Mouse (Mus musculus) thymus, adult 2 months (tissue): ENCODE results near the gene Stk38l. TPM values are rescaled to one million over a fixed set of nuclear protein-coding genes. Genes with fewer than 3 reads are reported as not detected.

Experiments used
- DNase-seq: peaks from one replicate; pipeline ENCODE4 v3.0.0; 2021
- H3K27ac ChIP-seq: fragments of 200-500 bp; 2 replicates; pipeline ENCODE4 v1.5.1; 2012; ENCODE audit warnings: low read length, control low read depth; ENCODE audit not compliant: control insufficient read depth, insufficient read depth
- H3K27me3 ChIP-seq: fragments of 200-500 bp; 2 replicates; pipeline ENCODE4 v1.6.1; 2012; ENCODE audit warnings: mild to moderate bottlenecking, low read length, moderate library complexity, mixed read lengths; ENCODE audit not compliant: control insufficient read depth, insufficient read depth
- H3K36me3 ChIP-seq: fragments of 200-500 bp; 2 replicates; pipeline ENCODE4 v1.6.1; 2012; ENCODE audit warnings: mild to moderate bottlenecking, low read length, moderate library complexity; ENCODE audit not compliant: control insufficient read depth, insufficient read depth
- H3K4me1 ChIP-seq: fragments of 200-500 bp; replicated peaks from 2 replicates; pipeline ENCODE4 v1.6.1; 2012; ENCODE audit warnings: low read length; ENCODE audit not compliant: control insufficient read depth, insufficient read depth
- H3K4me3 ChIP-seq: fragments of 200-500 bp; 2 replicates; pipeline ENCODE4 v1.5.1; 2012; ENCODE audit warnings: mild to moderate bottlenecking, low read length, control low read depth, moderate library complexity; ENCODE audit not compliant: control insufficient read depth, insufficient read depth
- CTCF ChIP-seq: fragments of 200-500 bp; IDR thresholded peaks from 2 replicates; pipeline ENCODE4 v1.5.1; 2012; ENCODE audit warnings: mild to moderate bottlenecking, control low read depth, low read length, moderate library complexity, borderline replicate concordance; ENCODE audit not compliant: control insufficient read depth, poor library complexity, insufficient read depth; ENCODE audit errors: extremely low read depth
- POLR2A ChIP-seq: fragments of 200-500 bp; IDR thresholded peaks from 2 replicates; pipeline ENCODE4 v1.6.1; 2012; ENCODE audit warnings: mild to moderate bottlenecking, low read length, control low read depth, moderate library complexity; ENCODE audit not compliant: control insufficient read depth, poor library complexity, insufficient read depth; ENCODE audit errors: extremely low read depth
- WGBS: fragments of 180-500 bp; shearing (Covaris S2); methylation state at CpG from one replicate; pipeline ENCODE4 v1.1.7; 2018; 5-methylcytosine and 5-hydroxymethylcytosine counted together
- polyA plus RNA-seq: library from polyadenylated mRNA; depleted of rRNA; stranded (reverse); fragments of >200 nt; gene quantifications from 2 replicates; pipeline ENCODE4 v1.2.3, GENCODE M21; 2012; rRNA removed

The Stk38l gene
- polyA plus RNA-seq, 1 experiment: 3.8 TPM

GRCm38 (mm10) chr6:146797446-146797845 is 72.7 kb downstream of the Stk38l start:
- H3K27ac ChIP-seq: no peak overlapping the region
- no peak for DNase-seq
- no peaks in the 10 kb centered on the region for H3K4me1 ChIP-seq
- 86% methylated on average over 5 of the region's 5 CpGs for WGBS
- no peaks in the 10 kb centered on the region for H3K36me3 ChIP-seq
- H3K27me3 ChIP-seq: peaks cover 8% of the 10 kb centered on the region
- TF ChIP-seq POLR2A (no peak), CTCF (no peak)
- H3K4me3 ChIP-seq: no peak overlapping the region

DNA sequence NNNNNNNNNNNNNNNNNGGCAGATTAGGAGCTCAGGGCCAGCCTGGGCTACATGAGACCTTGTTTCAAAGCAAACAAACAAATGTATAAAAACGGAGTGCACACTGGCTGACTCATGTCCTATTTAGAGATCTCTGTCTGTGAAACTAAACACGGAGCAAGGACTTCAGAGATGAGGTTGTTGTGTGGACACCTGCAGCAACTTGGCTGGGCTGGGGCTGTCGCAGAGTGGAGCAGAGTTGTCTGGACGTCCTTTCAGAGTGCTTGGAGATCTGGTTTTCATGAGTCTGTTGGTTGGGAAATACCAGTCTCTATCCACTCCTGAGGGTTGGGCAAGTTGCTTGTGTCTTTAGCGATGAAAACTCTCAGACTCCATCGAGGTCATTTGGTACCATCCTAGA is 85.2 kb downstream of the Stk38l start:
- TF ChIP-seq CTCF: no peak
- TF ChIP-seq POLR2A: no peak

GRCm38 (mm10) chr6:146813007-146813406 is 88.2 kb downstream of the Stk38l start:
- Histone ChIP-seq H3K4me3 (no peak overlapping the region), H3K36me3 (no peaks in the 10 kb centered on the region), H3K27ac (no peak overlapping the region), H3K4me1 (no peaks in the 10 kb centered on the region), H3K27me3 (no peaks in the 10 kb centered on the region)
- DNase-seq: no peak
- 30% methylated on average over 5 of the region's 5 CpGs for WGBS
- TF ChIP-seq CTCF: no peak
- TF ChIP-seq POLR2A: no peak

More for the DNA sequence above, 85.2 kb downstream of the Stk38l start:
- H3K4me3 ChIP-seq: no peak overlapping the region
- H3K36me3 ChIP-seq: no peaks in the 10 kb centered on the region
- no peaks in the 10 kb centered on the region for H3K4me1 ChIP-seq
- no peaks in the 10 kb centered on the region for H3K27me3 ChIP-seq
- 94% methylated on average over 6 of the region's 6 CpGs for WGBS
- H3K27ac ChIP-seq: no peak overlapping the region
- DNase-seq: no peak

- H3K4me3 ChIP-seq: no peak overlapping the region
- TF ChIP-seq CTCF: no peak
- no peak for TF ChIP-seq POLR2A
- WGBS: 92% methylated on average over 29 of the region's 29 CpGs
- no peaks in the 10 kb centered on the region for H3K36me3 ChIP-seq
- no peaks in the 10 kb centered on the region for H3K27me3 ChIP-seq
- no peak overlapping the region for H3K27ac ChIP-seq
- DNase-seq: no peak
- H3K4me1 ChIP-seq: no peaks in the 10 kb centered on the region
These were observed 95.6 kb downstream of the Stk38l start for GRCm38 (mm10) chr6:146820177-146820965.

- Histone ChIP-seq H3K4me1 (no peaks in the 10 kb centered on the region), H3K27ac (no peak overlapping the region), H3K36me3 (no peaks in the 10 kb centered on the region), H3K27me3 (no peaks in the 10 kb centered on the region), H3K4me3 (no peak overlapping the region)
- 69% methylated on average over 13 of the region's 13 CpGs for WGBS
- TF ChIP-seq POLR2A (no peak), CTCF (no peak)
- DNase-seq: no peak
These were observed 97.2 kb downstream of the Stk38l start for GRCm38 (mm10) chr6:146821958-146822357.

DNA sequence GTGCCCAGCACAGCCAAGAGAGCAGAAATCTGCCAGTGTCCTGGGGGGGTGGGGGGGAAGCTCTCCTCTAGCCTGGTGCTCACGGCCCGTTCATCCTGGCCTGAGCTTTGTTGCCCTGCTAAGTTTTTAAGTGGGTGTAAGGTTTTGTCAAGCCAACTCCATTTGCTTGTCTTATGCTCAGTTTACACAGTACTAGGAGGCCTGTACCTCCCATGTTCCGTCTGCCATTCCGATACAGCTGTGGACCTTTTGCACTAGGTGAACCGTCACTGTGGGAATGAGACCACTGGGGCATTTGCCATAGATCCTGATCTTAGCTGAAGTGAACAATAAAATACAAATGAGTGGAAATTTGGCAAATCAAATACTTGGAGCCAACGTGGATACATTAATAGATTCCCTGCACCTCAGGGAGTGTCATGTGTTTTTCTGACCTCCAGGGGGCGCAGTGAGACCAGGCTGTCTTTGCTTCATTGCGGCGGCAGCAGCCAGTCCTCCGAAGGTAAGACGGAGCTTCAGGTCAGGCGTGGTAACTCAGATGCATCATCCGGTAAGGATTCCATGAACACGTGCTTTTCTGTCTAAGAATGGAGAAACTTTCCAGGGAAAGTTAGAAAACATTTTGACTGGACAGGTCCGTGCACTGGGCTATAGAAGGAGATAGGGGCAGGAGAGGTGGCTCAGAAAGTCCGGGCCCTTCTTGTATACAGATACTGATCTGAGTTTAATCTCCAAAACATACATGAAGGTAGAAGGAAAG is 100.1 kb downstream of the Stk38l start:
- WGBS: 47% methylated on average over 16 of the region's 16 CpGs
- H3K36me3 ChIP-seq: no peaks in the 10 kb centered on the region
- H3K4me1 ChIP-seq: no peaks in the 10 kb centered on the region
- no peak overlapping the region for H3K4me3 ChIP-seq
- DNase-seq: peak; percentile 57
- no peak for TF ChIP-seq POLR2A
- peak; percentile 82 for TF ChIP-seq CTCF
- H3K27ac ChIP-seq: no peak overlapping the region
- H3K27me3 ChIP-seq: no peaks in the 10 kb centered on the region

DNA sequence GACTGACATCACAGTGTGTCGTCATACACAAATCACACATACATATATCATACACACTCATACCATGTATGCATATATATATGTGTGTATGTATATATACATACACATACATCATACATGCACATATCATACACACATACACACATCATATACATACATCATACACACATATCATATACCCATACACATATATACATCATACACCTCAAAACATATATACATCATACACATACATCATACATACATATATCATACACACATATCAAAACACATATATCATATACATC is 100.6 kb downstream of the Stk38l start:
- 93% methylated on average over 1 of the region's 1 CpGs for WGBS

More for the DNA sequence above, 100.6 kb downstream of the Stk38l start:
- Histone ChIP-seq H3K4me3 (no peak overlapping the region), H3K27ac (no peak overlapping the region), H3K36me3 (no peaks in the 10 kb centered on the region), H3K27me3 (no peaks in the 10 kb centered on the region), H3K4me1 (no peaks in the 10 kb centered on the region)
- no peak for DNase-seq
- TF ChIP-seq POLR2A (no peak), CTCF (no peak)

Other genes with a start within 250 kb of the Stk38l start
- gene Itpr2, start 222.8 kb upstream of the Stk38l start, polyA plus RNA-seq: 60.3 and 61.8 TPM in 2 replicates
- gene Fgfr1op2, start 147.8 kb upstream of the Stk38l start, polyA plus RNA-seq: 156 and 184 TPM in 2 replicates
- 37.3 and 44.0 TPM in 2 replicates for gene Ints13, start 147.2 kb upstream of the Stk38l start, polyA plus RNA-seq
- gene Med21, start 82.4 kb upstream of the Stk38l start, polyA plus RNA-seq: 35.4 and 38.8 TPM in 2 replicates
- 8.4 and 9.6 TPM in 2 replicates for gene Tm7sf3, start 82.2 kb upstream of the Stk38l start, polyA plus RNA-seq
- gene Arntl2, start 71.1 kb downstream of the Stk38l start, polyA plus RNA-seq: 5.2 and 6.2 TPM in 2 replicates
- 0.42 TPM in 1 of 2 replicates, not detected in the other for gene Smco2, start 125.1 kb downstream of the Stk38l start, polyA plus RNA-seq
- 4.2 and 5.0 TPM in 2 replicates for gene Ppfibp1, start 163.5 kb downstream of the Stk38l start, polyA plus RNA-seq
- not detected in 2 replicates for gene 1700034J05Rik, start 229.4 kb downstream of the Stk38l start, polyA plus RNA-seq